Mouse (Mus musculus): ENCODE results near the gene Metap1. TPM values are rescaled to one million over a fixed set of nuclear protein-coding genes. Genes with fewer than 3 reads are reported as not detected.

Gene Metap1
- polyA plus RNA-seq, 1 experiment: 23.1 TPM

Other genes with a start within 250 kb of the Metap1 start
- 25.1 and 63.3 TPM in 2 replicates for gene Adh1, start 228.5 kb downstream of the Metap1 start, polyA plus RNA-seq (2012; rRNA removed)
- 8.5 and 52.6 TPM in 2 replicates for gene Adh6a, start 176.2 kb downstream of the Metap1 start, polyA plus RNA-seq (2012; rRNA removed)
- not detected in 2 replicates for gene Adh6b, start 147.7 kb downstream of the Metap1 start, polyA plus RNA-seq (2012; rRNA removed)
- 0.19 and 1.2 TPM in 2 replicates for gene Adh4, start 74.0 kb downstream of the Metap1 start, polyA plus RNA-seq (2012; rRNA removed)
- 25.6 and 26.9 TPM in 2 replicates for gene Adh5, start 46.4 kb downstream of the Metap1 start, polyA plus RNA-seq (2012; rRNA removed)
- gene Eif4e, start 36.7 kb upstream of the Metap1 start, polyA plus RNA-seq (2012; rRNA removed): 15.8 and 18.0 TPM in 2 replicates